Mouse (Mus musculus) hindbrain, embryonic 16.5 days (tissue): ENCODE measurements at regions not wholly inside any gene's neighbourhood (a gene's known extent, or its start where the extent isn't known, plus 50 kb on each side); places are given as distances from the start of the nearest gene placed in this dataset.
"Not testable (repeated sequence)": the region's sequence is repeated elsewhere in the genome, so short reads cannot be mapped to it uniquely, and the experiment has no call there.

ENCODE experiments used
- ATAC-seq: fragments of 200-750 bp; cut with Nextera tagmentation; 2 replicates; pipeline ENCODE4 v1.8.0; 2017; ENCODE audit warnings: moderate TSS enrichment, moderate library complexity
- H3K27ac ChIP-seq: fragments of 300-500 bp; sonication (generic); 2 replicates; pipeline ENCODE4 v1.5.1; 2014; ENCODE audit warnings: low read depth, mild to moderate bottlenecking, control low read depth, low read length, moderate library complexity
- H3K27me3 ChIP-seq: fragments of 300-500 bp; sonication (generic); replicated peaks from 2 replicates; pipeline ENCODE4 v1.6.1; 2014; ENCODE audit warnings: low read length; ENCODE audit not compliant: control insufficient read depth, insufficient read depth
- H3K36me3 ChIP-seq: fragments of 300-500 bp; sonication (generic); 2 replicates; pipeline ENCODE4 v1.6.1; 2014; ENCODE audit warnings: mild to moderate bottlenecking, low read length, moderate library complexity, mixed read lengths; ENCODE audit not compliant: control insufficient read depth, insufficient read depth
- H3K4me1 ChIP-seq: fragments of 300-500 bp; sonication (generic); 2 replicates; pipeline ENCODE4 v1.6.1; 2014; ENCODE audit warnings: low read depth, low read length; ENCODE audit not compliant: control insufficient read depth, insufficient read depth
- H3K4me2 ChIP-seq: fragments of 300-500 bp; sonication (generic); 2 replicates; pipeline ENCODE4 v1.6.1; 2014; ENCODE audit warnings: mild to moderate bottlenecking, low read length, control low read depth, moderate library complexity
- H3K4me3 ChIP-seq: fragments of 300-500 bp; sonication (generic); 2 replicates; pipeline ENCODE4 v1.5.1; 2014; ENCODE audit warnings: mild to moderate bottlenecking, low read length, control low read depth, moderate library complexity
- H3K9ac ChIP-seq: fragments of 300-500 bp; sonication (generic); 2 replicates; pipeline ENCODE4 v1.6.1; 2014; ENCODE audit warnings: low read depth, mild to moderate bottlenecking, control low read depth, low read length, moderate library complexity
- H3K9me3 ChIP-seq: fragments of 300-500 bp; sonication (generic); 2 replicates; pipeline ENCODE4 v1.6.1; 2014; ENCODE audit warnings: mild to moderate bottlenecking, low read length, moderate library complexity; ENCODE audit not compliant: control insufficient read depth
- WGBS: fragments of 180-500 bp; shearing (Covaris S2); extraction: QIAGEN DNeasy Blood & Tissue Kit; methylation state at CpG from one replicate; pipeline ENCODE4 v1.1.7; 2014; 5-methylcytosine and 5-hydroxymethylcytosine counted together

DNA sequence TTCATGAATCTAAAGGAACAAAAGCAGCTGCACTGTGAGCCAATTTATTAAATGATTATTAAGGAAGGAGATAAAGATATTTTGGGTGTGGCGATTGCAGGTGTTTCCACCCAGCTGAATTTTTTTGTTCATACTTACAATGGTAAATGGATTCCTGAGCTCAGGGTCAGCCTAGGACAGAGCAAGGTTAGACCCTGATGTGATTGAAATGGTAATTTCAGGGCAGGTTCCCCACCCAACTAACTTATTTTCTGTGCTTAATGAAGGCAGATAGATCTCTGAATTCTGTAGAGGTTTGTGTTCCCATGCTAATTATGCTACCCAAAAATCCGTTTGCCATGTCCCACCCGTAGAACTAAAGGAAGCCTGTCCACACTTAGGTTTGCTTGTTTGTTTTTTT is 258.8 kb upstream of the St6gal2 start:
- Histone ChIP-seq H3K4me3 (no peak overlapping the region), H3K27ac (no peak overlapping the region), H3K27me3 (no peaks in the 10 kb centered on the region), H3K9me3 (no peaks in the 10 kb centered on the region), H3K4me2 (no peak overlapping the region), H3K36me3 (no peaks in the 10 kb centered on the region), H3K4me1 (no peaks in the 10 kb centered on the region), H3K9ac (no peak overlapping the region)
- WGBS: 88% methylated on average over 3 of the region's 3 CpGs
- no peak for ATAC-seq

DNA sequence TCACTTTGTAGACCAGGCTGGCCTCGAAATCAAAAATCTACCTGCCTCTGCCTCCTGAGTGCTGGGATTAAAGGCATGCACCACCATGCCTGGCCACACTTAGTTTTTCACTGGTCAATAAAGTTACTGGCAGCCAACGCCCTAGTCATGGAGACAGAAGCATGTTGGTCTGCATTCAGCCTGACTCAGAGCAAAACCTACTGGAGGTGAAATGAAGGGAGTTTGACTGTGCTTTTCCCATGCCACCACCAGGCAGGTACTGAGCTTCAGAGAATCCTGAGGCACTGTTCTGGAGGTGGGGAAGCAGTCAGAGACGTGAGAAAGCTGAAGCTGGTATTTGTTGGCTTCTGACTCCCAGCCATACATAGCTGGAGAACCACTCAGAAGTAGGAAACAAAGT is 258.4 kb upstream of the St6gal2 start:
- H3K4me3 ChIP-seq: no peak overlapping the region
- H3K27me3 ChIP-seq: no peaks in the 10 kb centered on the region
- no peak for ATAC-seq
- no peak overlapping the region for H3K9ac ChIP-seq
- WGBS: 73% methylated on average over 3 of the region's 3 CpGs
- H3K9me3 ChIP-seq: no peaks in the 10 kb centered on the region
- no peak overlapping the region for H3K4me2 ChIP-seq
- no peak overlapping the region for H3K27ac ChIP-seq
- no peaks in the 10 kb centered on the region for H3K36me3 ChIP-seq
- H3K4me1 ChIP-seq: no peaks in the 10 kb centered on the region

GRCm38 (mm10) chr17:55206585-55206984 is 238.6 kb upstream of the St6gal2 start:
- 80% methylated on average over 1 of the region's 1 CpGs for WGBS
- no peak for ATAC-seq
- Histone ChIP-seq H3K4me3 (no peak overlapping the region), H3K27ac (no peak overlapping the region), H3K9ac (no peak overlapping the region), H3K27me3 (no peaks in the 10 kb centered on the region), H3K9me3 (no peaks in the 10 kb centered on the region), H3K4me1 (no peaks in the 10 kb centered on the region), H3K4me2 (no peak overlapping the region), H3K36me3 (no peaks in the 10 kb centered on the region)

DNA sequence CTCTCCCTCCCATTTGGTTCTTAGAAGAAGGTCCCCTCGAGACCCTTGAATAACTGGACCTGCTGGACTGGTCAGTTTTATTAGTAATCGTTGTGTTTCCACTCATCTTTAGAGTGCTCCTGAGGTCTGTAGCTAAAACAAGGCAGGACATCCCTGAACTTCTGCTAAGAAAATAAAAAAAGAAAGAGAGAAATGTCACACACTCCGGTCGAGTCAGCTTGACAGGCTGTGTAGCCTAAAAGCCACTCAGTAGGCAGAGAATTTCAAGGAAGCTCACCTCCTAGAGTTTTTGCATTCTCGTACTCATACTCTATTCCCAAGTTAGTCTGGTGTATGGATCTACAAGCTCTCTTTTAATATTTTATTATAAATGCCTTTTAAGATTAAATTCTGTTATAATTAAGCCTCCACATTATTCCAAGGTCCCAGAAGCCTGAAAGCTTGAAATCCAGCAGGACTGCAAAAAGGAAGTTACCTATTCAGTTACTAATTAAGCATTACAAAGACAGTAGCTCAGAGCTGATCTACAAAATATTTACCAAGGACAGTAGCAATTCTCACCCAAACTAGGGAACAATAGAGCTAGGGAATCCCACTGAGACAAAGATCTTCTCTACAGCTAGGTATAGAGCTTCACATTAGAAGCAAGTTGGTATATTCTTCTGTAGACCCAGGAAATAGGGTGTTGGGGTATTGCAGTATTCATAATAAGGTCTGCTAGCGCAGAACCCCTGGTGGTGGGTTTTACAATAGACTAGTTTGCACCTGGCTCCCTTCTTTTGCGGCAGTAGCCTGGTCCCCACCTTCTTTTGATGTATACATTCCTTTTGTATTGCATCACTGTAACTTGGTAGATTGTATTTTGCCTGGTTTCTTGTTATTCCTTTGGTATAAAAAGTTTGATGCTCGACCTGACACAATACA is 226.7 kb upstream of the St6gal2 start:
- H3K4me2 ChIP-seq, H3K4me3 ChIP-seq, ATAC-seq, H3K36me3 ChIP-seq, H3K27me3 ChIP-seq, H3K4me1 ChIP-seq, H3K9me3 ChIP-seq, H3K9ac ChIP-seq, H3K27ac ChIP-seq: not testable (repeated sequence)
- 87% methylated on average over 8 of the region's 8 CpGs for WGBS

- no peaks in the 10 kb centered on the region for H3K36me3 ChIP-seq
- no peak overlapping the region for H3K27ac ChIP-seq
- ATAC-seq: no peak
- H3K27me3 ChIP-seq: no peaks in the 10 kb centered on the region
- H3K4me3 ChIP-seq: no peak overlapping the region
- H3K9ac ChIP-seq: no peak overlapping the region
- H3K4me2 ChIP-seq: no peak overlapping the region
- WGBS: 74% methylated on average over 3 of the region's 3 CpGs
- H3K9me3 ChIP-seq: no peaks in the 10 kb centered on the region
- H3K4me1 ChIP-seq: no peaks in the 10 kb centered on the region
Measured at GRCm38 (mm10) chr17:55224058-55224457, 221.1 kb upstream of the St6gal2 start.

GRCm38 (mm10) chr17:55234262-55234661 is 210.9 kb upstream of the St6gal2 start:
- ATAC-seq: no peak
- no peaks in the 10 kb centered on the region for H3K4me1 ChIP-seq
- no peak overlapping the region for H3K4me3 ChIP-seq
- H3K36me3 ChIP-seq: no peaks in the 10 kb centered on the region
- H3K4me2 ChIP-seq: no peak overlapping the region
- no peaks in the 10 kb centered on the region for H3K27me3 ChIP-seq
- H3K9ac ChIP-seq: no peak overlapping the region
- 75% methylated on average over 4 of the region's 4 CpGs for WGBS
- no peak overlapping the region for H3K27ac ChIP-seq
- no peaks in the 10 kb centered on the region for H3K9me3 ChIP-seq

- no peak overlapping the region for H3K9ac ChIP-seq
- H3K9me3 ChIP-seq: no peaks in the 10 kb centered on the region
- H3K36me3 ChIP-seq: no peaks in the 10 kb centered on the region
- H3K27ac ChIP-seq: no peak overlapping the region
- no peak for ATAC-seq
- H3K27me3 ChIP-seq: no peaks in the 10 kb centered on the region
- WGBS: 95% methylated on average over 2 of the region's 2 CpGs
- no peak overlapping the region for H3K4me3 ChIP-seq
- H3K4me2 ChIP-seq: no peak overlapping the region
- H3K4me1 ChIP-seq: no peaks in the 10 kb centered on the region
Measured at GRCm38 (mm10) chr17:55262638-55263037, 182.5 kb upstream of the St6gal2 start.

DNA sequence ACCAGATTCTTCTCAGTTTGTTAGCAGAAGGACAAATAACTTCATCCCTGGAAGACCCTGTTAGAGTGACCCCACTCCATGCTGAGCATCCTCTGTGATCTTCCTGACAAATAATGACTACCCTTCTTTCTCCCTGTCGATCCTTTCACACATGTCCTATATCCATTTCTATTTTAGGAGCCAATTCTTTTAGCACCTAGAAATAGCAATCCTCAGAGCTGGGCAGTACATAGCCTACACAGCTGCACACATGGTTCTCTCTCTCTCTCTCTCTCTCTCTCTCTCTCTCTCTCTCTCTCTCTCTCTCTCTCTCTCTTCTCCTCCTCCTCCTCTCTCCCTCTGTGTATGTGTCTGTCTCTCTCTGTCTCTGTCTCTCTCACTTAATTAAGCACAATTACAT is 168.6 kb upstream of the St6gal2 start:
- no peak overlapping the region for H3K4me3 ChIP-seq
- no peak overlapping the region for H3K4me2 ChIP-seq
- no peaks in the 10 kb centered on the region for H3K4me1 ChIP-seq
- no peak overlapping the region for H3K9ac ChIP-seq
- H3K9me3 ChIP-seq: no peaks in the 10 kb centered on the region
- H3K27me3 ChIP-seq: no peaks in the 10 kb centered on the region
- ATAC-seq: no peak
- WGBS: 81% methylated on average over 1 of the region's 1 CpGs
- no peak overlapping the region for H3K27ac ChIP-seq
- no peaks in the 10 kb centered on the region for H3K36me3 ChIP-seq

DNA sequence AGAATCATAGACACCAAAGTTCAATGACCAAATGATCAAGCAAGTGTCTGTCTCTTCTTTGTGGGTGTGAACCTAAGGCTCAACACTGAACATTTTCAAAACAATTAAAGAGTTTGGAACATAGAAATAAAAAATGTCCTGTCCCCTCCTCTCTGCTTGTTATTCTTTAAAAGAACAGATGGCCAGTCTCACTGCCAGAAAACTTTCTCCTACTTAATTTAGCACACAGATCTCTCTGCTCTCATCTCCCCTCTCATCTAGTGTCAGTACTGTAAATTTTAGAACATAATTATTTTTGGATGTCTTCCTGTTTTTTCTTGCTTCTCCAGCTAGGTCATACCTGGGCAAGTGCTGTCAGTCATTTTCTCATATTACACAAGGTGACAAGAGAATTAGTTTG is 163.9 kb upstream of the St6gal2 start:
- no peaks in the 10 kb centered on the region for H3K4me1 ChIP-seq
- no peaks in the 10 kb centered on the region for H3K36me3 ChIP-seq
- no peak overlapping the region for H3K27ac ChIP-seq
- H3K9ac ChIP-seq: no peak overlapping the region
- H3K4me3 ChIP-seq: no peak overlapping the region
- no peak overlapping the region for H3K4me2 ChIP-seq
- no peak for ATAC-seq
- H3K27me3 ChIP-seq: no peaks in the 10 kb centered on the region
- no peaks in the 10 kb centered on the region for H3K9me3 ChIP-seq
